In genomic region chr14:32597232-32598231, GRCm38 (mm10) we compare ENCODE assay signal across 7 mouse cellular contexts. TPM values are rescaled to one million over a fixed set of nuclear protein-coding genes. Genes with fewer than 3 reads are reported as not detected.
A peak's percentile ranks its signal among the peaks of the same experiment; 100 is the strongest.
DNase-seq lines count a peak whose midpoint lies in the region; ATAC-seq and TF ChIP-seq lines count a peak whose summit lies in the region.

No protein-coding gene starts in this region.

- H3K9ac ChIP-seq in forebrain, embryonic 16.5 days (replicated peaks; ENCODE audit: low read depth, low read length) = peak overlapping the region; percentile 35; the same call in 1 of the 2 replicates
- peak overlapping the region; percentile 36 for H3K9ac ChIP-seq in hindbrain, embryonic 15.5 days
- no peak overlapping the region for H3K9ac ChIP-seq in limb, embryonic 14.5 days (ENCODE audit: low read depth, low read length, severe bottlenecking)
- H3K9ac ChIP-seq in midbrain, embryonic 16.5 days (ENCODE audit: low read depth, low read length) = peak overlapping the region; percentile 40; the same call in 1 of the 2 replicates
- no peak overlapping the region for H3K9ac ChIP-seq in stomach, embryonic 14.5 days (replicated peaks; ENCODE audit: low read depth, low read length)

- TF ChIP-seq POLR2A in limb, embryonic 14.5 days (IDR thresholded peaks at IDR 0.05; ENCODE audit: borderline replicate concordance, extremely low read depth, insufficient read depth, insufficient read length) = no peak

- peaks cover 79% of the 10 kb centered on the region for H3K27me3 ChIP-seq in forebrain, embryonic 16.5 days (replicated peaks; ENCODE audit: control insufficient read depth, insufficient read depth, low read length)
- H3K27me3 ChIP-seq in hindbrain, embryonic 15.5 days = peaks cover 84% of the 10 kb centered on the region
- H3K27me3 ChIP-seq in limb, embryonic 14.5 days (ENCODE audit: control insufficient read depth, insufficient read depth, low read length) = peaks cover 82% of the 10 kb centered on the region
- peaks cover 50% of the 10 kb centered on the region for H3K27me3 ChIP-seq in midbrain, embryonic 16.5 days (ENCODE audit: control insufficient read depth, insufficient read depth, low read depth, low read length)
- H3K27me3 ChIP-seq in stomach, embryonic 14.5 days (ENCODE audit: control insufficient read depth, insufficient read depth, low read length) = peaks cover 65% of the 10 kb centered on the region

- no peaks in the 10 kb centered on the region for H3K9me3 ChIP-seq in forebrain, embryonic 16.5 days (ENCODE audit: control insufficient read depth, low read length)
- H3K9me3 ChIP-seq in hindbrain, embryonic 15.5 days = no peaks in the 10 kb centered on the region
- no peaks in the 10 kb centered on the region for H3K9me3 ChIP-seq in limb, embryonic 14.5 days (ENCODE audit: control insufficient read depth, low read length)
- H3K9me3 ChIP-seq in midbrain, embryonic 16.5 days (replicated peaks; ENCODE audit: control insufficient read depth, low read length, poor library complexity, severe bottlenecking) = no peaks in the 10 kb centered on the region
- no peaks in the 10 kb centered on the region for H3K9me3 ChIP-seq in stomach, embryonic 14.5 days (ENCODE audit: control insufficient read depth, low read depth, low read length)

- no peak overlapping the region for H3K27ac ChIP-seq in forebrain, embryonic 16.5 days (ENCODE audit: low read length)
- H3K27ac ChIP-seq in hindbrain, embryonic 15.5 days (replicated peaks) = peak overlapping the region; percentile 51
- no peak overlapping the region for H3K27ac ChIP-seq in limb, embryonic 14.5 days (replicated peaks; ENCODE audit: low read depth, low read length)
- no peak overlapping the region for H3K27ac ChIP-seq in midbrain, embryonic 16.5 days (ENCODE audit: low read length)
- no peak overlapping the region for H3K27ac ChIP-seq in stomach, embryonic 14.5 days (ENCODE audit: low read length)

- peak overlapping the region; percentile 54 for H3K4me2 ChIP-seq in forebrain, embryonic 16.5 days (ENCODE audit: low read length)
- peak overlapping the region; percentile 57 for H3K4me2 ChIP-seq in hindbrain, embryonic 15.5 days
- peak overlapping the region; percentile 21; the same call in 1 of the 2 replicates for H3K4me2 ChIP-seq in limb, embryonic 14.5 days (replicated peaks; ENCODE audit: low read depth, low read length, severe bottlenecking)
- peak overlapping the region; percentile 56 for H3K4me2 ChIP-seq in midbrain, embryonic 16.5 days (ENCODE audit: low read length)
- H3K4me2 ChIP-seq in stomach, embryonic 14.5 days (replicated peaks; ENCODE audit: low read depth, low read length) = peak overlapping the region; percentile 27

- WGBS in forebrain, embryonic 16.5 days = under 1% methylated on average over 75 of the region's 78 CpGs
- WGBS in hindbrain, embryonic 15.5 days = under 1% methylated on average over 78 of the region's 78 CpGs
- WGBS in limb, embryonic 14.5 days = 2% methylated on average over 77 of the region's 78 CpGs
- under 1% methylated on average over 69 of the region's 78 CpGs for WGBS in midbrain, embryonic 16.5 days
- under 1% methylated on average over 78 of the region's 78 CpGs for WGBS in stomach, embryonic 14.5 days

- peak; percentile 76 for DNase-seq in ES-CJ7 (ENCODE audit: low read depth, low spot score)
- DNase-seq in adrenal gland, adult 2 months = peak; percentile 74
- DNase-seq in limb, embryonic 14.5 days (ENCODE audit: low spot score) = peak; percentile 87

- H3K36me3 ChIP-seq in forebrain, embryonic 16.5 days (ENCODE audit: control insufficient read depth, insufficient read depth) = no peaks in the 10 kb centered on the region
- H3K36me3 ChIP-seq in hindbrain, embryonic 15.5 days = no peaks in the 10 kb centered on the region
- H3K36me3 ChIP-seq in limb, embryonic 14.5 days (ENCODE audit: control insufficient read depth, insufficient read depth, low read length) = no peaks in the 10 kb centered on the region
- H3K36me3 ChIP-seq in midbrain, embryonic 16.5 days (ENCODE audit: control insufficient read depth, insufficient read depth, low read length) = no peaks in the 10 kb centered on the region
- no peaks in the 10 kb centered on the region for H3K36me3 ChIP-seq in stomach, embryonic 14.5 days (ENCODE audit: control insufficient read depth, insufficient read depth, low read length)

- H3K4me3 ChIP-seq in forebrain, embryonic 16.5 days (replicated peaks; ENCODE audit: low read length) = peak overlapping the region; percentile 33
- peak overlapping the region; percentile 33 for H3K4me3 ChIP-seq in hindbrain, embryonic 15.5 days
- H3K4me3 ChIP-seq in limb, embryonic 14.5 days (replicated peaks; ENCODE audit: low read length) = peak overlapping the region; percentile 15
- peak overlapping the region; percentile 30 for H3K4me3 ChIP-seq in midbrain, embryonic 16.5 days (ENCODE audit: low read depth, low read length)
- peak overlapping the region; percentile 17; the same call in 1 of the 2 replicates for H3K4me3 ChIP-seq in stomach, embryonic 14.5 days (ENCODE audit: low read depth, low read length)

- ATAC-seq in forebrain, embryonic 16.5 days = peak; percentile 49
- peak; percentile 31; the same call in 1 of the 2 replicates for ATAC-seq in hindbrain, embryonic 15.5 days (ENCODE audit: low FRiP score, low read depth)
- peak; percentile 60; the same call in 1 of the 2 replicates for ATAC-seq in limb, embryonic 14.5 days (ENCODE audit: low FRiP score, low read depth)
- peak; percentile 36 for ATAC-seq in midbrain, embryonic 16.5 days
- ATAC-seq in stomach, embryonic 14.5 days (ENCODE audit: insufficient number of reproducible peaks, insufficient read depth, low FRiP score, low read depth) = 0 out of 2 replicates have a peak, but pooled peaks have one; percentile 6

- peaks cover 26% of the 10 kb centered on the region for H3K4me1 ChIP-seq in forebrain, embryonic 16.5 days (replicated peaks; ENCODE audit: control insufficient read depth, insufficient read depth, low read length)
- H3K4me1 ChIP-seq in hindbrain, embryonic 15.5 days (replicated peaks) = peaks cover 36% of the 10 kb centered on the region
- H3K4me1 ChIP-seq in limb, embryonic 14.5 days (ENCODE audit: control insufficient read depth, insufficient read depth, low read length) = peaks cover 6% of the 10 kb centered on the region; the same call in 1 of the 2 replicates
- H3K4me1 ChIP-seq in midbrain, embryonic 16.5 days (ENCODE audit: control insufficient read depth, insufficient read depth, low read length) = peaks cover 26% of the 10 kb centered on the region
- no peaks in the 10 kb centered on the region for H3K4me1 ChIP-seq in stomach, embryonic 14.5 days (ENCODE audit: control insufficient read depth, insufficient read depth, low read length)

RNA-seq across cellular contexts. Expression of gene Prrxl1, which starts 1.7 kb away (rescaled TPM):
- 1 to 10 TPM in 1 of 2 experiments, under 1 TPM in 1; 0.81 to 3.1 TPM for total RNA-seq in adrenal gland, adult 2 months (2021)
- 0.46 and 1.6 TPM in 2 replicates for polyA plus RNA-seq in adrenal gland, adult 2 months (2012; rRNA removed)
- not detected in 2 replicates for polyA plus RNA-seq in forebrain, embryonic 16.5 days (2015; fragmentation: Nextera tagmentation; extraction: Ambion mirVana)
- 48.5 and 54.6 TPM in 2 replicates for polyA plus RNA-seq in hindbrain, embryonic 15.5 days (2015; fragmentation: Nextera tagmentation; extraction: Ambion mirVana)
- polyA plus RNA-seq in limb, embryonic 14.5 days (2012; rRNA removed) = 0.09 and 0.20 TPM in 2 replicates
- polyA plus RNA-seq in limb, embryonic 14.5 days (2014; fragmentation: Nextera tagmentation; extraction: Ambion mirVana) = 0.25 TPM in 1 of 2 replicates, not detected in the other
- polyA plus RNA-seq in midbrain, embryonic 16.5 days (2015; fragmentation: Nextera tagmentation; extraction: Ambion mirVana) = 1.4 and 2.0 TPM in 2 replicates
- polyA plus RNA-seq in stomach, embryonic 14.5 days (2014; fragmentation: Nextera tagmentation; extraction: Ambion mirVana) = 0.74 and 1.1 TPM in 2 replicates

Comparison
In these comparisons a context has a peak if more than half of its experiments do, and no peak if none do; other contexts are left out.
1. ATAC-seq: peak in every context shown above with its lines; median percentile 60 in limb, embryonic 14.5 days; 49 in forebrain, embryonic 16.5 days; 36 in midbrain, embryonic 16.5 days; 31 in hindbrain, embryonic 15.5 days; 6 in stomach, embryonic 14.5 days.
2. H3K9ac ChIP-seq: peak in forebrain, embryonic 16.5 days (single experiment), hindbrain, embryonic 15.5 days (single experiment) and midbrain, embryonic 16.5 days (single experiment); none in limb, embryonic 14.5 days (single experiment) and stomach, embryonic 14.5 days (single experiment).
3. RNA of gene Prrxl1, which starts 1.7 kb away (polyA plus RNA-seq): 48.5 to 54.6 TPM in hindbrain, embryonic 15.5 days; 1.4 to 2.0 TPM in midbrain, embryonic 16.5 days, 0.74 to 1.1 TPM in stomach, embryonic 14.5 days, 0.46 to 1.6 TPM in adrenal gland, adult 2 months, 0.09 to 0.25 TPM in limb, embryonic 14.5 days and not detected in forebrain, embryonic 16.5 days; every median in the first group is over 10 times any median in the second.
4. Peak in every context shown above with its lines, with median percentiles within 50 percentile points of each other: DNase-seq, H3K4me2 ChIP-seq and H3K4me3 ChIP-seq.